Mouse (Mus musculus) thymus, postnatal 25 days (tissue): Measurements from ENCODE around the gene Sema6d.
"Not testable (repeated sequence)": the region's sequence is repeated elsewhere in the genome, so short reads cannot be mapped to it uniquely, and the experiment has no call there.

ENCODE experiments used
- DNase-seq: peaks from one replicate; pipeline ENCODE4 v3.0.0; 2022

The Sema6d gene

DNA sequence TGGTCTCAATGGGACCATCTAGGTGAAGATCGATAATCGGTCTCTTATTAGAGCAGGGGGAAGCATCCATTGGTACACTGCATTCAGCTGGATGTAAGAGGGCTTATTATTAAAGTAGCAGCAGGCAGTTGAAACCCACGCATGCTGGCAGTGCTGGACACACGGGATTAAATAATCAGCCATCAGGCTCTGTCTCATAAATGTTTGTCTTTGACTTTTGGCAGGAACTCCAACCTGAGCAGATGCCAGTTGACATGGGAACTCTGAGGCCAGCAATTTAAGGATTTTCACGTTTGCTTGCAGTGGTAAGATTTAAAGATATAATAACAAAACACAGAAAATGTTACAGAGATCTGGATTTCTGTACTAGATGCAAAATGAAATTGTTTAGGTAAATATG lies 208.6 kb downstream of the Sema6d start:
- no peak for DNase-seq

- no peak for DNase-seq
These were observed 209.1 kb downstream of the Sema6d start for GRCm38 (mm10) chr2:124298872-124299271.

- DNase-seq, result no peak
These were observed 218.8 kb downstream of the Sema6d start for GRCm38 (mm10) chr2:124308605-124309004.

DNA sequence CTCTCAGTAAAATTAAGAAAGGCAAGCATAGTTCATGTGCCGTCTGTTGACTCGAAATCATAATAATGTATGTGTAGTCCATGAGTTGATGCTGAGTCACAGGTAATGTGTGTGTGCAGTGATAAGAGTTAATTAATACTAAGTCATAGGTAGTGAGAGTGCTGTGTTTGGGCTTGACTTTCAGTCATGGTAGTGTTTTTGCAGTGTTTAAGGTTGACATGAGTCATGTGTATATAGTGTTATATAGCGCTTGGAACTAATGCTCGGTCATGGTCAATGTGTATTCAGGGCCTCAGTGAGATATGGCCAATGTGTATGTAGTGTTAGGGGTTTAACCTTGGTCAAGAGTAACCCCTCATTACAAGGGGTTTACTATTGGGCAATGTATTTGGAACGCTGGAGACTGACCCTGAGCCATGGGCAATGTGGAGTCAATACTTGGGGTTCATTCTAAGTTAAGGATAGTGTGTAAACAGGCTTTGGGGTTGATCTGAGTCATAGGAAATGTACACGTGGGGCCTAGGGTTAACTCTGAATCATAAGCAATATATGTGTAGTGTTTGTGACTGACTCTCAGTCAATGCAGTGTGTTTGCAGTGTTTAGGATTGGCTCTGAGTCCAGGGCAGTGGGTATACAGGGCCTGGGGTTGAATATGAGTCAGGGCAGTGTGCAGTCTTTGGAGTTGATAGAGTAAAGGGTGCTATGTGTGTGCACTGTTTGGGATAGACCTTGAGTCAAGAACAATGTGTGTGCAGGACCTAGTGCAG lies 219.8 kb downstream of the Sema6d start:
- no peak for DNase-seq

DNA sequence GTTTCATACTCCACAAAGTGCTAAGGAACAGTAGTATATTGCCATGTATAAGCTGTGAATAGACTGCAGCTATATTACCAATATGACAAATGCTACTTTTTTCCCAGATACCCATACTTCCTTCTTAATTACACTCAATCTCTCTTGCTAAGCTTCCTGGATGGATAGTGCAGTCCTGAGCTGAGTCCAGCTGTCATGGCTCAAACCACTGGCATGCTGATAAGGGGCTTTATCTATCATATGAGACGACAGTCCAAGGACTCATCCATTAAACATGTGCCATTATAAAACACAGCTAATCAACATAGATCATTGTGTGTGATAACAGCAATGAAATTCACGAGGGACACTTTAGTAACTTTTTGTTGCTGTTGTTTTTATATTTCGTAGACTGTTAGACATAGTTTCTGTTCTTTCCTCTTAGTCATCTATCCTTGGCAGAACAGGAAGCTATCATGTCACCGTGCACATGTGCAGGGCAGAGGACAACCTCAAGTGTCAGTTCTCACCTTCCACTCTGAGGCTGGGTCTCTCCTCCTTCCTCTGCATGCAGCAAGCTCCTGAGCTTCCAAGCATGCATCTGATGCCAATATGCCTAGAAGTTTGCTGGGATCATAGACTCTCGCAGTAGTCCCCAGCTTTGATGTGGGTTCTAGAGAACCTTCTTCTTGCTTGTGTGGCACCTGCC lies 232.9 kb downstream of the Sema6d start:
- DNase-seq, result no peak

DNA sequence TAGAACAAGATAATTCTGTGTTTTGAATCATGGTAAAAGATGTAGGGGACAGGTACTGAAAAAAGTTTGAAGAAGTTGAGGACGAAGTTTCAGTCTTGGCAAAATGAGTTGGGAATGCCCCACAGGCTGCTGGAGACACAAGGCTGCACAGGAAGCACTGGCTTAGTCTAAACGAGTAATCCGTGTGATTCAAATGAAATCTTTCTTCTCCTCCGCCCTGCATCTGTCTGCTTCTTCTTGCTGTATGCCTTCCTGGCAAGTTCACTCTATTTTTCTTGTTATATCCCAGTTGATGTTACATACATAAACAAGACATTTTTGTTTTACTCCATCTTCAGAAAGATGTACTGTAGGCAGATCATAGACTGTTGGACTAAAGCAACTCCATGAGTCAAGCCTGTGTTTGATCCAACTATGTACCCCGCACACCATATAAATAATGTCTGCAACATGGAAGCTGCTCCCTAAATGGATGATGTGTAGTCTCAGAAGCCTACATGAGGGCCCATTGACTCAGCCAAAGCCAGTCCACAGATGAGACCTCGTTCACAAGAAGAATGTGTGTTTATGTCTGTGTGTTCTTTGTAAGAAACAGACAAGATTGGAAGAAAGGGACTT lies 234.4 kb downstream of the Sema6d start:
- DNase-seq, result no peak

DNA sequence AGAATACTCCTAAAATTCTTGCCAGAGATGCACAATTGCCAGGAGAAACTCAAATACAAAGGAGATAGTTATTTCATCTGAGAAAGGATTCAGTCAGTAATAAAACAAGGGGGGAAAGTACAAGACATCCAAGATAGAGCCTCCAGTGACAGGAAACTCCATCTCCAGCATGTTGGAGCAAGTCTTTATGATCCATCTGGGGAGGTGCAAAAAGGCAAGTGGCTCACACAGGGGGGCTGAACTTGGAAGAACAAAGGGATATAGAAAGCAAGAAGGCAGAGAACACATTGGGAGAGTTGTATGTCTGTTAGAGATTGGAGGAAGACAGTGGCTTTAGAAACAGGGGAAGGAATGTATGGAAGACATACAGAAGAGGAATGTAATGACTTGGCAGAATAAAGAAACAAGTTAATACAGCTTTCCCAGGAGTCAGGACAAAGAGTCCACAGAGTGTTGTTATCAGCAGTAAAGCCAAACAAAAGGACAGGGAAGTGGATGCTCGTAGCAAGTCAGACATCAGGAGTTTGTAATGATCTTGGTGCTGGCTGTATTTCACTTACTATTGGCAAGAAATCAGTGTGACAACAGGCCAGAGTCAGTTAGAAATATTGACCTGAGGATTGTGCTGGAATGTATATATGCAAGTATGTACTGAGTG lies 239.8 kb downstream of the Sema6d start:
- no peak for DNase-seq

DNA sequence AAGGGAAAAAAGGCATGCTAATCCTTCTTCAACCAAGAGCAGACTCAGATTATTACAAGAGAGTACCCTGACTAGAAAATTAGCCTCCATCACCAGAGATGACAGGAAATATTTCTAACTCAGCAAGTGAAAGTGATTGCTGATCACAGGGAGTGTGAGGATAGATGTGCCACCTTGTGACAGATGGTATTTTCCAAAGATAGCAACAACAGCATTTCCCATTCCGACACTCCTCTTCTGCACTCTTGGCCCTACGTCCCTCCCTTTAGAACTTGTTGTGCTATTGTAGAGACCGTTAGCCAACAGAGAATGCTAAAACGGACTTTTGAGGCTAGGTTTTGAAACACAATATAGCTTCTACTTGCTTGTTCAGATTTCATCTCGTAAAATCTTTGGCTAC lies 243.1 kb downstream of the Sema6d start:
- DNase-seq, result no peak

DNA sequence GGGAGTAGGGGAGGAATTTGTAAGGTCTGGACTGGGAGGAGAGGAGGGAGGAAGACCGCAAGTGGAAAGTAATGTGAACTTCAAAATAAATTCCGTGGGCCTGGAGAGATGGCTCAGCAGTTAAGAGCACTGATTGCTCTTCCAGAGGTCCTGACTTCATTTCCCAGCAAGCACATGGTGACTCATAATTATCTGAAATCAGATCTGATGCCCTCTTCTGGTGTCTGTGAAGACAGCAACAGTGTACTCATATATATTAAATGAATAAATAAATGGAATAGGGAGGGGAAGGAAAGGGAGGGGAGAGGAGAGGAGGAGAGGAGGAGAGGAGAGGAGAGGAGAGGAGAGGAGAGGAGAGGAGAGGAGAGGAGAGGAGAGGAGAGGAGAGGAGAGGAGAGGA lies 244.9 kb downstream of the Sema6d start:
- not testable (repeated sequence) for DNase-seq

- DNase-seq, result no peak
These were observed 248.5 kb downstream of the Sema6d start for GRCm38 (mm10) chr2:124338296-124338695.

GRCm38 (mm10) chr2:124354191-124354590 lies 264.4 kb downstream of the Sema6d start:
- no peak for DNase-seq

DNA sequence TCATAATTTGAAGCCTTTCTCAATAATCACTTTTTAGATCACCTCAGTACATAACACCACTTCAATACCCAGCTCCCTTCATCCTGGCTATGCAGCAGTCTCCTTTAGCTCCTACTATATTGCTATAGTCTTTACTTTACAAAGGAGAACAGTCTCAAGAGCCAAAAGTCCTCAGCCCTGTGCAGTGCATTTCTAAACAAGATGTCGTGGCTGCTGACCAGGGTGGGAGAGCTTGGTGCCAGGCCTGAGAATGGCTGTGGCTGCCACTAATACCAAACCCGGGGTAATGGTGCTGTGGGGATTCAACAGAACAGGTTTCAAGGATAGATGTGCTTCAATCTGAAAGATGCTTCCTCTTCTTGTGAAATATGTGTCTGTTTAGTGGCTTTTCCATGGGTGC lies 264.9 kb downstream of the Sema6d start:
- DNase-seq, result no peak

DNA sequence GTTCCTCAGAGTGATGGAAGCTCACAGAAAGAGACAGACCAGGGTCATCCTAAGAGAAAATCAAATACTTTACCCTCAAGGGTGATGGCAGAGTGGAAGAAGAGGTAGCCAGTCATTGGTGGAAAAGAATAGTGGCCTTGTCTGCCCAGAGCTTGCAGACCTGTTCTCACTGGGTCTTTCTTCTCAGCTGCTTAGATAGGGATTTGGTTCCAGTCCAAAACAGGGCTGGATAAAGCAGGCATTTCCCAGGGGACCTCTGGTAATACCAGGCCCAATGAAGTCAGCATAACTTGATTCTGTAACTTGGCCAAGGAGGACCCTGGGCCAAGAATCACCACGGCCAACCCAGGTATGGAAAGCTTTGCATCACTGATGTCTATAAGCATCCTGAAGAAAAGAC lies 279.5 kb downstream of the Sema6d start:
- DNase-seq, result no peak

GRCm38 (mm10) chr2:124369991-124370390 lies 280.2 kb downstream of the Sema6d start:
- DNase-seq, result no peak

DNA sequence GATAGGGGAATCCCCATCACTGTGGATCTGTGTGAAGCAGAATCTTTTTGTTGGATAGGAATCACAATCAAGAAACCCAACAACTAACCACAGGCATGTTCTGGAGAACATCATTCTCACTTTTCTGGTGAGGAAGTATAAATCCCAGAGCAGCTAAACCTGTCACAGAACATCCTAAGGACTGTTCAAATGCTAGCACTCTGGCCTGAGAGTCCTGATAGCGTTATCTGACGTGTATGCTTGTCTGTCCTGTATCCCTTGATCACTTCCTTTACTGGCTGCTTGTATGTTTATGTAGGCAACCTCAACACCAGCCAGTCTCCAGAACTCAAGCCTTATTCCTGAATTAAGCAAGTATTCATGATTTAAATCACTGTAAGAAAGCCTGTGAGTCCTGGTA lies 281.6 kb downstream of the Sema6d start:
- no peak for DNase-seq

DNA sequence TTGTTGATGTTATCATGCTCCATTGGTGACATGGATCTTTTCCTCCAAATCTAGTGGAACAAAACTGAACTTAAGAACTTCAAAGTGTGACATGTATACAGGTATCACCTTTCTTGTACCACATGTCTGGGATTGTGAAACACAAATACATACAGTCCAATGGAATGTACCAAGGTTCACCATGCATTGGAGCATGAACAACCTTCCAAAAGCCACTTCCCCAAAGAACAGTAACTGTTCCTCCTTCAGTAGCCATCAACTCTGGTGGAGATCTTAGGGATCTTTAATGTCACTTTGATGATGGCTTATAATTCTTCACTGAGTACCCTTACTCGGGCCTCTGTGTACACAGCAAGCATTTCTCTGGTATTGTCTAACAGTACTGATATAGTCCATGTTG lies 295.3 kb downstream of the Sema6d start:
- no peak for DNase-seq

DNA sequence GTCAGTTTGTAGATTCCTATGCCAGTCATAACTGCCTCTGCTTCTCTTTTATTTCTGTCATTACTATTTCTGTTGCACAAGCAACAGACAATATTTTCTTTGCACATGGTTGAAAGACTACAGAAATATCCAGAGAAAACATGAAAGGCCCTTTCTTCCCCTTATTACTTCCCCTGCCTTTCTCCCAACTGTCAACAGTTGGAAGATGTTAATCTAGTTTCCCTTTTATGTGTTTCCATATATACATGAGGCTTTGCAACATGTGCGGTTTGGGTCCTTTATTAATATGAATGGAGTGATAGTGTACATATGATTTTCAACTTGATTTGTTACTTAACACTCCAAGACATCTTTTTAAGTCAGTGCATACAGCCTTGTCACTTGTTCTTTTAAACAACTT lies 296.0 kb downstream of the Sema6d start:
- no peak for DNase-seq

DNA sequence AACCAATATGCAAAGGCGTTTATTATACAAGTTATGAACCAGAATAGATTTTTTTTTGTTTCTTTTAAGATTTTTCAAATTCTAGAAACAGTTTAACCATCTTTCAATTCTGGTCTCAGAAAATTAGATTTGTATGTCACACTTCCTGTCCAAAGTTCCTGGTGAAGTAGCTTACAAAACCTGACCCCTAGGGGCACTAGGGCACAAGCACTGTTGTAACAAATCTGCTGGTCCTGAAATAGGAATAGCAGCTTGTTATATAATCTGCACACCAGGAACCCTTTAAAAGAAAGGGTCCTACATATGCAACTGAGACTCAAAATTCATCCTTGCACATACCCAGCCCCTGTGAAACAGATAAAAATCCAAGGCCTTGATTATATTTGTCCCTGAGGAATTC lies 298.5 kb downstream of the Sema6d start:
- DNase-seq, result no peak

DNA sequence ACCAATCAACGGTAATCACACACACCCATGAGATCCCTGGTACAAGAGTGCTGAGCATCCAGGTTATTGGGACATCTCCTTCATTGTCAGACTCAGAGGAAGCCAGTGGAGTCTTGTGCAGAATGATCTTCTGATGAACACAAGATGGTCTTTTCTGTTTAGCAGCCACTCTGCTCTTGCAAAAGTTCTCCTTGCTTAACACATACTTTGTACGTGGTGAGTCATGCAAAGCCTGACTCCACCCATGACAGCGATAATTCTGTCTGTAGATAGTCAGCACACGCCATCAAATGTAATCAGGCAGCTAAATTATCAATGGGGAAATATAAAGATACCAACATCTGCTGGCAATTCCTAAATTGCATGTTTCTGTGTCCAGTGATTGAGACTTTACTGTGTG lies 307.0 kb downstream of the Sema6d start:
- no peak for DNase-seq

- no peak for DNase-seq
These were observed 307.5 kb downstream of the Sema6d start for GRCm38 (mm10) chr2:124397304-124397703.

GRCm38 (mm10) chr2:124399611-124400010 lies 309.8 kb downstream of the Sema6d start:
- DNase-seq, result no peak

DNA sequence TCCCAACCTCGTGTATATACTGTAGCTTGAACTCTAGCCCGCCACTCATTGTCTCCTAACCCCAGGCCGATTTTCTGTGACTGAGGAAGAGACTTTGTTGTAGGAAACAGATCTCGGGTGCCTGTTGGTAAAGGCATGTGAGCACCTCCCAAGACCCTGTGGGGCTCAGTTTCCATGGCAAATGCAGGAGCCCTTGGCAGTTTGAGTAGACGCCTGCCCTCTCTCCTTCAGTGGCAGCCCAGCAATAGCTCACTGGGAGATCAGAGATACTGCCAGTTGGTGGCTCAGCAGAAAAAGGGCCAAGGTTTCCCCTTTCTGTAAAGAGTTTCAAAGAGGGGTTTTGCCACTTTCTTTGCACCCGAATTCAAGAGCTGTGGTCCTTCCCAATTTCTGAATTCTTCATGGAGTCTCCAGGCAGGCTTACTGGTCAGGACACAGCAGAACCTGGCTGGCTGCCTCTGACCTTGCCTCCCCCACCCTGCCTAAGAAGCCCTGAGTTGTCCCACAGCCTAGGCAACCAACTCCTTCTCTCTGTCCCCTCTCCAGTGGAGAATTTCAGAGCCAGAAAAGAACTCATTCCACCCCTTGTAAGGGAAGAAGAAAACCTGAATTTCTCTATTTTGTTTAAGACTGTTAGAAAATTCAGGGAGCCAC lies 312.1 kb downstream of the Sema6d start:
- DNase-seq, result no peak

DNA sequence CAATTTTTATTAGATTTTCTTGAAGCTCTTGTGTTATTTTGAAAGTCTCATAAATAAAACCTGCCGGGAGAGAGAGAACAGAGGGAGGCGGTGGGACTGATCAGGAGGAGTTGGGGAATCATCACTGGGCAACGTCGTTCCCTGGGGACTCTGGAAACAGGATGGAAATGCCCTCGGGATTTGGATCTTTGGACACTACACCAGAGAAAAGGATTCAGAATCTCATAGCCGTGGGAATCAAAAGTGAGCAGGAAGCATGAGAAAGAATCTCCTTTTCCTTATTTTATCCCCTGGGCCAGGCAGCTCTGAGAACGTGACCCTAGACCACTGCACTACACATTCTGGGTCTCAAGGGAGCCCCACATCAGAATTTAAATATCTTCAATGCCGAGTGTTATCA lies 313.8 kb downstream of the Sema6d start:
- no peak for DNase-seq
